Mouse (Mus musculus): ENCODE results near the gene Pax2.

DNA sequence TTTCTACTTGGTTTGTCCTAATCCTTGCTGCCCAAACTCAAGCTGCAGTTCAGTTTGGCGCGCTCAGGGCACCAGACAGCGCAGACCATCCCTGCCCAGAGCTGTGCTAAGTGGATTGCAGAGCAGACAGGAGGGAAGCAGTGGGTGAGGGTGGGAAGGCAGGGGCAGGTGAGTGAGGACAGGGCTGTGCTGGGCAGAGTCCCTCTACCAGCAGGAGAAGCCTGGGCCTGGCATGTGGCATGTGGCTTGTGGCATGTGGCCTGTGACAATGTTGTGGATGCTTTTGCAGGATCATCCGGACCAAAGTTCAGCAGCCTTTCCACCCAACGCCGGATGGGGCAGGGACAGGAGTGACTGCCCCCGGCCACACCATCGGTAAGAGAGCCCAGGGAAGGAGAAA, 32.6 kb downstream of the Pax2 start:
- no peak for TF ChIP-seq CTCF (IDR thresholded peaks at IDR 0.05; ENCODE audit: low read depth)
- TF ChIP-seq EP300 (IDR thresholded peaks at IDR 0.05; ENCODE audit: low read depth), result no peak

Data from heart, postnatal 0 days (tissue).